Mouse (Mus musculus) limb, embryonic 11.5 days (tissue): ENCODE data around the gene Vmn1r52. TPM values are rescaled to one million over a fixed set of nuclear protein-coding genes. Genes with fewer than 3 reads are reported as not detected.
"Not testable (repeated sequence)": the region's sequence is repeated elsewhere in the genome, so short reads cannot be mapped to it uniquely, and the experiment has no call there.

ENCODE experiments used
- ATAC-seq: fragments of 200-750 bp; cut with Nextera tagmentation; 2 replicates; pipeline ENCODE4 v1.8.0; 2017; ENCODE audit warnings: low read depth; ENCODE audit not compliant: insufficient number of reproducible peaks, low FRiP score, low TSS enrichment
- DNase-seq: peaks from one replicate; pipeline ENCODE4 v3.0.0-alpha.2; 2015; ENCODE audit warnings: low spot score
- H3K27ac ChIP-seq: fragments of 300-500 bp; sonication (generic); replicated peaks from 2 replicates; pipeline ENCODE4 v1.5.1; 2014; ENCODE audit warnings: low read depth, mild to moderate bottlenecking, low read length
- H3K27me3 ChIP-seq: fragments of 300-500 bp; sonication (generic); 2 replicates; pipeline ENCODE4 v1.6.1; 2014; ENCODE audit warnings: mild to moderate bottlenecking, low read length, mixed read lengths; ENCODE audit not compliant: control insufficient read depth, insufficient read depth
- H3K36me3 ChIP-seq: fragments of 300-500 bp; sonication (generic); 2 replicates; pipeline ENCODE4 v1.6.1; 2014; ENCODE audit warnings: mild to moderate bottlenecking, low read length, moderate library complexity, mixed read lengths; ENCODE audit not compliant: control insufficient read depth, insufficient read depth
- H3K4me1 ChIP-seq: fragments of 300-500 bp; sonication (generic); 2 replicates; pipeline ENCODE4 v1.6.1; 2014; ENCODE audit warnings: low read length, mixed read lengths; ENCODE audit not compliant: control insufficient read depth, insufficient read depth
- H3K4me2 ChIP-seq: fragments of 300-500 bp; sonication (generic); 2 replicates; pipeline ENCODE4 v1.6.1; 2014; ENCODE audit warnings: low read depth, mild to moderate bottlenecking, moderate library complexity; ENCODE audit not compliant: severe bottlenecking
- H3K4me3 ChIP-seq: fragments of 300-500 bp; sonication (generic); 2 replicates; pipeline ENCODE4 v1.5.1; 2014; ENCODE audit warnings: low read depth, low read length
- H3K9ac ChIP-seq: fragments of 300-500 bp; sonication (generic); 2 replicates; pipeline ENCODE4 v1.6.1; 2014; ENCODE audit warnings: mild to moderate bottlenecking, low read length
- H3K9me3 ChIP-seq: fragments of 300-500 bp; sonication (generic); 2 replicates; pipeline ENCODE4 v1.6.1; 2016; ENCODE audit warnings: low read length; ENCODE audit not compliant: control insufficient read depth
- WGBS: fragments of 180-500 bp; shearing (Covaris S2); extraction: QIAGEN DNeasy Blood & Tissue Kit; methylation state at CpG from one replicate; pipeline ENCODE4 v1.1.7; 2014; 5-methylcytosine and 5-hydroxymethylcytosine counted together
- polyA plus RNA-seq: library from polyadenylated mRNA; unstranded; fragments of >200 nt; fragmentation: Nextera tagmentation; extraction: Ambion mirVana; gene quantifications from 2 replicates; pipeline ENCODE4 v1.2.1, GENCODE M21; 2014

Gene Vmn1r52
- polyA plus RNA-seq = not detected in 2 replicates

GRCm38 (mm10) chr6:90174508-90174907 is at the start of gene Vmn1r52:
Vmn1r52 (plus strand) TSS chr6:90174808.
- H3K27ac ChIP-seq = no peak within 1 kb of the TSS
- H3K4me2 ChIP-seq = no peak within 1 kb of the TSS
- no peak within 1 kb of the TSS for H3K9ac ChIP-seq
- no peaks in the 10 kb centered on the region; the same call in 1 of the 2 replicates for H3K9me3 ChIP-seq
- H3K4me1 ChIP-seq = no peaks in the 10 kb centered on the region
- no peaks in the 10 kb centered on the region for H3K27me3 ChIP-seq
- 87% methylated on average over 2 of the region's 2 CpGs for WGBS
- DNase-seq (no peak), ATAC-seq (no peak)
- no peaks in the 10 kb centered on the region for H3K36me3 ChIP-seq
- H3K4me3 ChIP-seq = no peak within 1 kb of the TSS

GRCm38 (mm10) chr6:90160139-90160538 is 14.5 kb upstream of the Vmn1r52 start:
- 63% methylated on average over 3 of the region's 3 CpGs for WGBS
- ATAC-seq (no peak), DNase-seq (no peak)

GRCm38 (mm10) chr6:90202493-90202892 is 27.9 kb downstream of the Vmn1r52 start, which contains the start of gene V1ra8:
V1ra8 (plus strand) TSS chr6:90202793.
- not testable (repeated sequence) for H3K36me3 ChIP-seq, H3K27me3 ChIP-seq, ATAC-seq, H3K27ac ChIP-seq, DNase-seq, H3K4me1 ChIP-seq, H3K4me2 ChIP-seq, H3K9me3 ChIP-seq, H3K9ac ChIP-seq, H3K4me3 ChIP-seq
- 96% methylated on average over 2 of the region's 2 CpGs for WGBS

More at GRCm38 (mm10) chr6:90160139-90160538, 14.5 kb upstream of the Vmn1r52 start:
- no peak overlapping the region for H3K4me3 ChIP-seq
- no peaks in the 10 kb centered on the region for H3K27me3 ChIP-seq
- H3K27ac ChIP-seq = no peak overlapping the region
- H3K36me3 ChIP-seq = no peaks in the 10 kb centered on the region
- no peak overlapping the region for H3K4me2 ChIP-seq
- no peaks in the 10 kb centered on the region; the same call in 1 of the 2 replicates for H3K9me3 ChIP-seq
- no peaks in the 10 kb centered on the region for H3K4me1 ChIP-seq
- H3K9ac ChIP-seq = no peak overlapping the region

GRCm38 (mm10) chr6:90224338-90224737 is 49.7 kb downstream of the Vmn1r52 start, which contains the start of gene Vmn1r53:
Vmn1r53 (minus strand) TSS chr6:90224438.
- Histone ChIP-seq H3K27ac (no peak within 1 kb of the TSS), H3K4me1 (no peaks in the 10 kb centered on the region), H3K36me3 (no peaks in the 10 kb centered on the region), H3K9ac (no peak within 1 kb of the TSS), H3K27me3 (no peaks in the 10 kb centered on the region), H3K4me2 (no peak within 1 kb of the TSS), H3K4me3 (no peak within 1 kb of the TSS), H3K9me3 (no peaks in the 10 kb centered on the region)
- WGBS = 79% methylated on average over 1 of the region's 1 CpGs
- no peak for ATAC-seq
- DNase-seq = no peak

Other genes starting within 250 kb of the Vmn1r52 start
- not detected in 2 replicates for gene Vmn1r45, start 234.2 kb upstream of the Vmn1r52 start, polyA plus RNA-seq
- gene Vmn1r46, start 205.5 kb upstream of the Vmn1r52 start, polyA plus RNA-seq = not detected in 2 replicates
- not detected in 2 replicates for gene Vmn1r47, start 158.7 kb upstream of the Vmn1r52 start, polyA plus RNA-seq
- gene Vmn1r48, start 138.0 kb upstream of the Vmn1r52 start, polyA plus RNA-seq = not detected in 2 replicates
- not detected in 2 replicates for gene Vmn1r49, start 96.3 kb upstream of the Vmn1r52 start, polyA plus RNA-seq
- gene Vmn1r50, start 73.4 kb upstream of the Vmn1r52 start, polyA plus RNA-seq = not detected in 2 replicates
- gene Vmn1r51, start 52.2 kb upstream of the Vmn1r52 start, polyA plus RNA-seq = not detected in 2 replicates
- gene V1ra8, start 28.0 kb downstream of the Vmn1r52 start, polyA plus RNA-seq = not detected in 2 replicates
- gene Vmn1r53, start 49.6 kb downstream of the Vmn1r52 start, polyA plus RNA-seq = not detected in 2 replicates
- gene Vmn1r54, start 71.5 kb downstream of the Vmn1r52 start, polyA plus RNA-seq = not detected in 2 replicates
- not detected in 2 replicates for gene BC048671, start 126.4 kb downstream of the Vmn1r52 start, polyA plus RNA-seq
- gene Chst13, start 150.4 kb downstream of the Vmn1r52 start, polyA plus RNA-seq = not detected in 2 replicates
- 0.07 and 0.14 TPM in 2 replicates for gene Uroc1, start 158.5 kb downstream of the Vmn1r52 start, polyA plus RNA-seq
- 7.6 and 8.1 TPM in 2 replicates for gene Zxdc, start 194.7 kb downstream of the Vmn1r52 start, polyA plus RNA-seq